Mouse (Mus musculus) liver, adult 2 months (tissue): ENCODE data around the gene Fuca1.

Experiments used
- CTCF ChIP-seq: fragments of 200-500 bp; IDR thresholded peaks from 2 replicates; pipeline ENCODE4 v1.5.1; 2011; ENCODE audit warnings: low read depth, low read length, control low read depth
- POLR2A ChIP-seq: fragments of 200-500 bp; IDR thresholded peaks from 2 replicates; pipeline ENCODE4 v1.6.1; 2011; ENCODE audit warnings: low read length, control low read depth; ENCODE audit not compliant: insufficient read depth; ENCODE audit errors: extremely low read depth

DNA sequence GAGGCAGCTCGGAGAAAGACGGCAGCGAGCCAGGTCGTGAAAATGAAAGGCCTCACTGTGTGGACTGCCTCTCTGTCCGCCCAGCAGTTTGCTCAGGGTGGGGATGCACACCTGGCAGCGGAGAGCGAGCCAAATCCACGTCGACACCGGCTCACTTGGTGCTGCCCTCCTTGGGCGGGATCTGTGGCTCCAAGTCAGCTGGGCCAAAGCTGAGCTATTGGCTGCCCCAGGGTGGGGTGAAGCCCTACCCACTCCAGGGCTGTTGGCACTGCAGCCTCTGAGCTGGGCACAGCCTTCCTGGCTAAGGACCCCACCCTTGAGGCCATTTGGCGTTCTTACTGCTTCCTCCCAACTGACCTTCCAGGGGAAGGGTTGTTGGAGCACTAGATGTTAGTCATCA is 43.9 kb downstream of the Fuca1 start:
- no peak for TF ChIP-seq CTCF
- peak; percentile 64 for TF ChIP-seq POLR2A
